Mouse (Mus musculus): Measurements from ENCODE around the gene Bbc3.
"Not testable (repeated sequence)": the region's sequence is repeated elsewhere in the genome, so short reads cannot be mapped to it uniquely, and the experiment has no call there.

Bbc3 gene

DNA sequence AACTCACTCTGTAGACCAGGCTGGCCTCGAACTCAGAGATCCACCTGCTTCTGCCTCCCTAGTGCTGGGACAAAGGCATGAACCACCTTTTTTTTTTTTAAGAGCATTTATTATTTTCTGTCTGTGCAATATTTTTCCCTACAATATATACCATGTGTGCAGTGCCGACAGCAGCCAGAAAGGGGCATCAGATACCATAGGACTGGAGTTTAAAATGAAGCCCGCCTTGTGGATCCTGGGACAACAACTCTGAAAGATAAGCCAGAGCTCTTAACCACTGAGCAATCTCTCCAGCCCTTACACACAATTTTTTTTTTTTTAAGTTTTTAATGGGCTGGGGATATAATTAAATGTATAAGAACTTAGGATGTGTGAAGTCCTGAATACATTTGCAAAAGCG lies 13.8 kb upstream of the Bbc3 start:
- peak; percentile 42 for DNase-seq (ENCODE audit: low read depth, low spot score)

- peak; percentile 90 for DNase-seq (ENCODE audit: low read depth, low spot score)
Observed at GRCm38 (mm10) chr7:16294837-16295236, 13.4 kb upstream of the Bbc3 start.

- peak; percentile 89 for DNase-seq (ENCODE audit: low read depth, low spot score)
Observed at GRCm38 (mm10) chr7:16295321-16295900, 12.8 kb upstream of the Bbc3 start.

DNA sequence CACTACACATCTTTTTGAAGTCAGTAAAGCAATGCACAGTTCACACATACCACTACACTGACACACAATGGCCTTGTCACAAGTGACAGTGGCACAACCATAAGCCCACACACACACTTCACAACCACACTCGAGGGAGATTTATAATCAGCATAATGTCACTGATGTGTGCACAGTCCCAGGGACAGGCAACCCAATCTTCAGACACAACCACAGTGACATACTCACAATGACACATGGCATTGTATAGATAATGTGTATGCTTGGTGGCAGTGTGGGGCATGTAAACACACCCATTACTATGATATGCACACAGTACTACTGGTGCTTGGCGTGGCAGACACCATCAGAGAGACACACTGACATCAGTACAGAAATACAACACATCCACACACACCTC lies 12.0 kb upstream of the Bbc3 start:
- no peak for DNase-seq (ENCODE audit: low read depth, low spot score)

DNA sequence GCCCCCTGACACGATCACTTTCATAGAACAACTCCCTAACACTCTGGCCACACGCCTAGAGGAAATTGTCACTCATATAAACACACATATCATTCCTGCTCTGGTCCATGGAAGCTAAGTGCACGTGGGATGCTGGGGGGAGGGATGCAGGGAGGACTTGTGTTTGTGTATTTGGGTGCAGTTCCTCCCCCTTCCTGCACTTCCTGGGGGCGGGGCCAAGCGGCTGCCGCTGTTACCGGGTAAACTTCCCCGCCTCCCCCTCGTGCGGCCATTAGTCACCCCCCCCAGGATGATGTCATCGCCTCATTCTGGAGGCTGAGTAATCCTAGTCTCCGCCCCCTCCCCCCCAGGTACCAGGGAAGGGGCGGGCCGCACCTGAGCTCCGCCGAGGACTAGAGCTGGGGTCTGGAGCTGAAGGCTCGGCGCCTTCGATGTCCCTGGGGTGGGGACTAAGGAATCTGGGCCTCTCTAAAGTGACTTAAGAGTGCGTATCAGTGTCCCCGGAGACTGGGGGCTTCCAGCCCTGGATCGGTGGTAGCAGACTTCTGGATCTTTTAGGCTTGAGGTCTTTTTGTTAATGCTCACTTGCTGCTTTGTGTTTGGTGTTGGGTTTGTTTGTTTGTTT lies 11.3 kb upstream of the Bbc3 start:
- peak; percentile 96 for DNase-seq (ENCODE audit: low read depth, low spot score)

- DNase-seq (ENCODE audit: low read depth, low spot score): no peak
Observed at GRCm38 (mm10) chr7:16297616-16298015, 10.6 kb upstream of the Bbc3 start.

DNA sequence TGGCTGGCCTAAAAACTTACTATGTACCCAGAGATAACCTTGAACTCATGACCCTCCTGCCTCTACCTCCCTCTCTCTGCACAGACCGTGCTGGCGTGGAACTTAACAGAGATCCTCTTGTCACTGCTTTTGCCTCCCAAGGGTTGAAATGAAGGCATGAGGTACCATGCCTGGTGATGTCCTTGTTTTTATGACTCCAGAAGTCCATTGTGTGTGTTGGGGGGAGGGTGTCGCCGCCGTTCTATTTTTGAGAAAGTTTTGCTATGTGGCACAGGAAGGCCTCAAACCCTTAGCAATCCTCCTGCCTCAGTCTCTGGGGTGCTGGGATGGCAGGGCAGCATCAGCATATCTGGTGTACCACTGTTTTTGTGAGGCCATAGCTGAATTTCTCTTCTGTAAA lies 9.3 kb upstream of the Bbc3 start:
- DNase-seq (ENCODE audit: low read depth, low spot score): no peak

GRCm38 (mm10) chr7:16299419-16300035 lies 8.7 kb upstream of the Bbc3 start:
- DNase-seq (ENCODE audit: low read depth, low spot score): peak; percentile 74

DNA sequence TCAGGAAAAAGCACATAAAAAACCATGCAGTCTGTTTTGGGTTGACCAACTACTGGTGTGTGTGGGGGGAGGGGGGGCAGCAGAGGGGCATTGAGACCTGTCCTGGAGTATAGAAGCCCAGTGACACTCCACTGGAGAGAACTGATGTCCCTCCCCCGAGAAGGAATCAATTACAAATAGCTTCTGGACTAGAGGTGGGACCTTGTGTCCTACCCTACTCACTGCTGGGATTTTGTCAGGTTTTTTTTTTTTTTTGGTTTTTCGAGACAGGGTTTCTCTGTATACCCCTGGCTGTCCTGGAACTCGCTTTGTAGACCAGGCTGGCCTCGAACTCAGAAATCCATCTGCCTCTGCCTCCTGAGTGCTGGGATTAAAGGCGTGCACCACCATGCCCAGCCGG lies 1.1 kb upstream of the Bbc3 start:
- DNase-seq (ENCODE audit: low read depth, low spot score): not testable (repeated sequence)

DNA sequence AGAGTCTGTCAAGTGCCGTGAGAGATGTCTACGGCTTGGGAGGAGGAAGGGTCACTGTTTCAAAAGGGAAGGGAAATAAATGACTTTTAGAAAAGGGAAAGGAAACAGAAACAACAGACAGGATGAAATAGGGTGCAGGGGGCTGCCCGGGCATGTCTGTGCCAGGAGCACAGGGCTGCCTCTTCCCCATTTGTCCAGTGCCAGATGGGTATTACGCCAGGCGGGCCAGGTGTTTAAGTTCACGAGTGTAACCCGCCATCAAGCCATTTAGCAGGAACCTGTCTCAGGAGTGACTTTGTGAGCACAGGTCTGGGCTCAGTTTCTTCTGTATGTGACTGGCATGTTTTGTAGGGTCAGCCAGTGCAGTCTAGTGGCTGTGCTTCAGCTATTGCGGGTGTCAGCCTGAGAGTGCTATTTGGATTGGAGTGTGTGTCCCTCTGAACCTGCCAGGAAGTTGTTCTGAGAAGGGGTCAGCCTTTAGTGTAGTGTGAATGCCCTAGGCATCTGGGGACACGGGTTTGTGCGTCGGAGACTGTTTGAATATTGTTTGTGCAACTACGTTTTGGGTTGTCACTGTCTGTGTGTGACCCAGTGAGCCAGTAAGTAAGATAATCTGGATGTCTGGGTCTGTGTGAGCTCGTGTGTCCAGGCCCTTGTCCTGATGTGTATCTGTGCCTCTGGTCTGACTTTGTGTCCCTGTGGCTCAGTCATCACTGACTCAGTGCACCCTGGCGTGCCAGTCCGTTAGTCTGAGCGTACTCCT lies 543 bp downstream of the Bbc3 start:
- DNase-seq (ENCODE audit: low read depth, low spot score): peak; percentile 63

- DNase-seq (ENCODE audit: low read depth, low spot score): peak; percentile 89
Observed at GRCm38 (mm10) chr7:16309318-16310019, 1.3 kb downstream of the Bbc3 start.

DNA sequence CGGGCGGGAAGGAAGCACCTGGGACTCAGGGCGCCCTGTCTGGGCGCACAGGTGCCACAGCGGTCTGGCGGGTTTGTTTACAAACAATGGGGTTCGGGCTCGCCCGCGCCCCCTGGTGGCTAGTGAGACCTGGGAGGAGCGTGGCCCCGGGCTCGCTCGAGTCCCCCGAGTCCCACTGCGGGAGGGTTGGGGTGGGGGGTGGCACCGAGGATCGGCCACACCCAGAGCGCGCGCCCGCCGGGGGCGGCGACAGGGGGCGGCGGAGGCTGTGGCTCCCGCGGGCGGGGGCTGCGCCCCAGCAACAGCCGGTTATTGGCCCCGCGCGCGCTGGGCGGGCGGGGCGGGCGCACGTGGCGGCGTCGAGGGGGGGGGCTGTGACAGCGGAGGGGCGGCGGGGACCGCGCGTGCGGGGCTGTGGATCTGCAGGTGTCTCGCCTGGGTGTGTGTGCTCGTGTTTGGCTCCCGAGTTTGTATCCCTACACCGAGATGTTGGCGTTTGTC lies 1.9 kb downstream of the Bbc3 start:
- peak; percentile 92 for DNase-seq (ENCODE audit: low read depth, low spot score)

GRCm38 (mm10) chr7:16310521-16311452 lies 2.6 kb downstream of the Bbc3 start:
- peak; percentile 45 for DNase-seq (ENCODE audit: low read depth, low spot score)

- DNase-seq (ENCODE audit: low read depth, low spot score): no peak
Observed at GRCm38 (mm10) chr7:16311453-16312004, 3.3 kb downstream of the Bbc3 start.

DNA sequence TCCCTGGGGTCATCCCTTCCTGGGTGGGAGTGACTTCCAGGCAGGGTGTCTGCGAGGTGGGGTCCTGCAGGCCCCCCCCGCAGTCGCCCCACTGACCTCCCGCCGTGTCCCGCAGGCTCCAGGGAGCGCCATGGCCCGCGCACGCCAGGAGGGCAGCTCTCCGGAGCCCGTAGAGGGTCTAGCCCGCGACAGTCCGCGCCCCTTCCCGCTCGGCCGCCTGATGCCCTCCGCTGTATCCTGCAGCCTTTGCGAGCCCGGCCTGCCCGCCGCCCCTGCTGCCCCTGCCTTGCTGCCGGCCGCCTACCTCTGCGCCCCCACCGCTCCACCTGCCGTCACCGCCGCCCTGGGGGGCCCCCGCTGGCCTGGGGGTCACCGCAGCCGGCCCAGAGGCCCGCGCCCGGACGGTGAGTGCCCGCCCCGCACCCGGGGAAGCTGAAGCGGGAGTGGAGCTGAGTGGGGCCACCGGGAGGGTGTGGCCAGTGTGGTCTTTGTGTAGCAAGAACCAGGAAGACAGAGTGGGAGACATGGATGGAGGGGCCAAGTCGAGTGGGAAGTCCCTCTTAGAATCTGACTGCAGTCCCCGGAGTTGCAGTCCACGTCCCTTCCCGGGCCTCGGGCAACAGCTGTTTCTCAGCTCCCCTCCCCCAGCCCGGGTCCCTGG lies 3.9 kb downstream of the Bbc3 start:
- no peak for DNase-seq (ENCODE audit: low read depth, low spot score)

- peak; percentile 48 for DNase-seq (ENCODE audit: low read depth, low spot score)
Observed at GRCm38 (mm10) chr7:16312672-16313311, 4.6 kb downstream of the Bbc3 start.

DNA sequence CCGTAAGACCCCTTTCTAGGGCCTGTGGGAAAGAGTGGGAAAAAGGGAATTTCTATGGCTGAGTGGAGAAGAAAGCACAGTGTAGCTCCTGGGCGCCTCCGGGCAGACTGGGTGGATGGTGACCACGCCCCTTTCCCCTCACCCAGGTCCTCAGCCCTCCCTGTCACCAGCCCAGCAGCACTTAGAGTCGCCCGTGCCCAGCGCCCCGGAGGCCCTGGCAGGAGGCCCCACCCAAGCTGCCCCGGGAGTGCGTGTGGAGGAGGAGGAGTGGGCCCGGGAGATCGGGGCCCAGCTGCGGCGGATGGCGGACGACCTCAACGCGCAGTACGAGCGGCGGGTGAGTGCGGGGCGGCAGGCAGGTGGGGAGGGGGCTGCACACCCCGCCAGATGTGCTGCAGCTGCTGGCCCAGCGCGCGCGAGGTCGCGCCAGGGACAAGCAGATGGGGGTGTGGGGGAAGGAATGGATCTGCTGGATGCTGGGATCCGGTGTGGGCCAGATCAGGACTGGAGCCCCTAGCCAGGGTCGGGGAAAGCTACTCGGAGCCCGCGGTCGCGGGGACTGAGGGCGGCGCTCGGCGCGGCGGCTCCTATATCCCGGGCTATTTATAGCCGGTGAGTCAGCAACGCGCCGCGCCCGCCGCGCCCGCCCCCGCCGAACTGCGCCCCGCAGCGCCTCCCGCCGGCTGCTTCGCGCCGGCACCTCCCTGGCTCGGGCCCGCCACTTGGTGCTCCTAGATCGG lies 5.5 kb downstream of the Bbc3 start:
- DNase-seq (ENCODE audit: low read depth, low spot score): peak; percentile 79

GRCm38 (mm10) chr7:16314221-16314775 lies 6.1 kb downstream of the Bbc3 start:
- DNase-seq (ENCODE audit: low read depth, low spot score): peak; percentile 64
